Mouse (Mus musculus) heart, adult 8-10 months (tissue): ENCODE data around the gene Gm20422. TPM values are rescaled to one million over a fixed set of nuclear protein-coding genes. Genes with fewer than 3 reads are reported as not detected.

Experiments used
- DNase-seq: peaks from one replicate; pipeline ENCODE4 v3.0.0; 2022; ENCODE audit warnings: low spot score
- total RNA-seq, 4 experiments: library from RNA; stranded (reverse); gene quantifications; 2 replicates each; pipeline ENCODE4 v1.2.4; 2022

Gene Gm20422
- 1 to 10 TPM in 2 of 4 experiments, under 1 TPM in 1, not detected in 1; 0.57 to 1.9 (median 1.1) TPM for total RNA-seq

- peak; percentile 91 for DNase-seq
Observed at GRCm38 (mm10) chr8:69774503-69775148, at the start of gene Gm20422. Gene Gm20422, minus strand, starts transcription at chr8:69774886.

- DNase-seq: no peak
Observed at GRCm38 (mm10) chr8:69822386-69823191, 47.9 kb upstream of the Gm20422 start, which contains the start of gene Lpar2. Gene Lpar2, plus strand, starts transcription at chr8:69822429.

- DNase-seq: no peak
Observed at GRCm38 (mm10) chr8:69821971-69822385, 47.3 kb upstream of the Gm20422 start.

GRCm38 (mm10) chr8:69820466-69820865 lies 45.8 kb upstream of the Gm20422 start:
- no peak for DNase-seq

- DNase-seq: no peak
Observed at GRCm38 (mm10) chr8:69815396-69815795, 40.7 kb upstream of the Gm20422 start.

GRCm38 (mm10) chr8:69814881-69815280 lies 40.2 kb upstream of the Gm20422 start:
- no peak for DNase-seq

- DNase-seq: no peak
Observed at GRCm38 (mm10) chr8:69809820-69810219, 35.1 kb upstream of the Gm20422 start.

GRCm38 (mm10) chr8:69808864-69809403 lies 34.2 kb upstream of the Gm20422 start:
- DNase-seq: peak; percentile 16

GRCm38 (mm10) chr8:69808094-69808863 lies 33.6 kb upstream of the Gm20422 start, which contains the start of gene Gmip:
Gene Gmip, plus strand, starts transcription at chr8:69808679.
- peak; percentile 81 for DNase-seq

GRCm38 (mm10) chr8:69807236-69807635 lies 32.5 kb upstream of the Gm20422 start:
- DNase-seq: no peak

GRCm38 (mm10) chr8:69805491-69805890 lies 30.8 kb upstream of the Gm20422 start:
- no peak for DNase-seq

GRCm38 (mm10) chr8:69805086-69805485 lies 30.4 kb upstream of the Gm20422 start:
- no peak for DNase-seq

GRCm38 (mm10) chr8:69804537-69804936 lies 29.9 kb upstream of the Gm20422 start:
- DNase-seq: no peak

GRCm38 (mm10) chr8:69803366-69803765 lies 28.7 kb upstream of the Gm20422 start:
- no peak for DNase-seq

- DNase-seq: no peak
Observed at GRCm38 (mm10) chr8:69802216-69802615, 27.5 kb upstream of the Gm20422 start.

GRCm38 (mm10) chr8:69801796-69802195 lies 27.1 kb upstream of the Gm20422 start:
- no peak for DNase-seq

GRCm38 (mm10) chr8:69799946-69800345 lies 25.3 kb upstream of the Gm20422 start:
- DNase-seq: no peak

- no peak for DNase-seq
Observed at GRCm38 (mm10) chr8:69799261-69799660, 24.6 kb upstream of the Gm20422 start.

- DNase-seq: no peak
Observed at GRCm38 (mm10) chr8:69797661-69798060, 23.0 kb upstream of the Gm20422 start.

GRCm38 (mm10) chr8:69796721-69797345 lies 22.1 kb upstream of the Gm20422 start:
- DNase-seq: no peak

GRCm38 (mm10) chr8:69794901-69795300 lies 20.2 kb upstream of the Gm20422 start:
- DNase-seq: no peak
